Mouse (Mus musculus): Measurements from ENCODE around the gene Cacybp. TPM values are rescaled to one million over a fixed set of nuclear protein-coding genes. Genes with fewer than 3 reads are reported as not detected.

The Cacybp gene
- 10 to 100 TPM; 60.5 to 62.1 TPM for total RNA-seq (2021)

DNA sequence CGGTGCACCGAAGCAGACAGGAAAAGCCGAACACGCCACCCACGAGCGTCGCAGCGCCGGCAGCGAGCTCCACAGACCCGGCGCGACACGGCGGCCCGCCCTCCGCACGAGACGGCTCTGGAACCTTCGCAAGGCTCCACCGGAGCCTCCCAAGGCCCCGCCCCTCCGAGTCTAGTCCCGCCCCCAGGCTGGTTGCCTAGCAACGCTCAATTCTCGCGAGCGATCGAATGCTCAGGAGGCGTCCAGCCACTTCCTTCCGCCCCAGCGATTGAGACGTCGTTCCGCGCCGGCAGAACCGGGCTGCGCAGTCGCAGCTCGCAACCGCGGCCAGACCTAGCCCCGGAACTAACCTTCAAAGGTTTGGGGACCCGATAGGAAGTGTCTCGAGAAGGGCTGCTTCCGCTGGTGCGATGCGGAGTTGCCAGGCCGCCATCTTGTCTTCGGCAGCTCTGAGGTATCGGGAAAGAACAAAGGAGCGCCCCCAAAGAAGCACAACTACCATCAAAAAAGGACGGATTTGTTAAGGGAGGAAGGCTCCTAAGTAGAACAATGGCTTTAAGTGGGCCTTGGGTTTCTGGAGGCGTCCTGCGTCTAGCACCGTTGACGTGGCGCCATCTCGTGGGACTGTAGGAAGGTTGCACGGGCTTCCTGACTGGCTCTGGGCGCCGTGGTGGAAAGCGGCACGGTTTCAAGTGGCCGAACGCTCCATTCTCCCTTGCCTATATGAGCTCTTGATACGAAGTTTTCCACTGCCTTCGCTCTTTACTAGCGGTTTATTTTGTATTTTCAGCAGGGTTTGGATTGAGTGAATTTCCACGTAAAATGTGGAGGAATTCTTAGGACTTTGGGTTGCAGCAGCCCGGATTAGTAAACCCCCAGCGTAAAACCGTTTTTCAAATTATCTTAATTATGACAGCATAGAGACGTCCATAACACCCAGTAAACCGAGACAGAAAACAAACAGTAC lies at the start of gene Cacybp:
Gene Cacybp (minus strand): TSS at position 173 of the 967 bp plus-strand sequence.
- DNase-seq: peak; percentile 100
- intact Hi-C loops (cut with DNase I): loop anchor here (2.0 kb wide), 1 partner anchor 18 kb away; the partner anchor contains the start of gene Mrps14

DNA sequence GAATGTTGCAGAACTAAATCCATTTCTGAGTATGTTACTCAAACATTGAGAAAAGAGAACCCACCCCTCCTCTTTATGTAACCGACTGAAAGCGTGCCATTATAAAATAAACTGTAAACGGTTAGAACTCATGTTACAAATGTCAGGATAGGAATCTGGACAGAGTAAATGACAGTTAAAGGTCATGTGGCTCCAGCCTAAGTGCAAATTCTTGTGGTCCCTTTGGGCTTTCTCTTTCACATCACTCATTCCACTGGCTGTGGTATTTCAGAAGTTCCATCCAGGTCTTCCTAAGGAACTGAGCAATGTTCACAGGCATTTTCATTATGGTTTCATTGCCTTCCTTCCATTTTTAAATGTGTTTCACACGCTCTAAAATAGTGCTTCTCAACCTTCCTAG lies 49.7 kb upstream of the Cacybp start:
- intact Hi-C loops (cut with DNase I): no loop called here

DNA sequence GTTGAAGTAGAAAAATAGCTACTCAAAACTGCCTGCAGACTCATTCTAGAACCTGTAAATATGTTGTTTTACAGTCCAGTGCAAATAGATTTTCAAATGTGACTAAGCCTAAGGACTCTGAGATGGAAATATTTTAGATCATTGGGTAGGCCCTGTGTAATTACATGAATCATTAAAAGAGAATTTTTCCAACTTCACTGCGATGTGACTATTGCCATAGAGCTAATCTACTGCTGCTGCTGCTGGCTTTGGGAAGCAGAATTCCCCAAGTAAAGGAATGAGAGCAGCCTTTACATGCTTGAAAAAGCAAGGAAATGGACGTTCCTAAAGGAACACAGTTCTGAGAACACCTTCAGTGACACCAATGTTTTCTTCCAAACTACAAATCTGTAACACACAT lies 49.2 kb upstream of the Cacybp start:
- no peak for DNase-seq
- intact Hi-C loops (cut with DNase I): no loop called here

More for the DNA sequence above, 49.7 kb upstream of the Cacybp start:
- DNase-seq: no peak

DNA sequence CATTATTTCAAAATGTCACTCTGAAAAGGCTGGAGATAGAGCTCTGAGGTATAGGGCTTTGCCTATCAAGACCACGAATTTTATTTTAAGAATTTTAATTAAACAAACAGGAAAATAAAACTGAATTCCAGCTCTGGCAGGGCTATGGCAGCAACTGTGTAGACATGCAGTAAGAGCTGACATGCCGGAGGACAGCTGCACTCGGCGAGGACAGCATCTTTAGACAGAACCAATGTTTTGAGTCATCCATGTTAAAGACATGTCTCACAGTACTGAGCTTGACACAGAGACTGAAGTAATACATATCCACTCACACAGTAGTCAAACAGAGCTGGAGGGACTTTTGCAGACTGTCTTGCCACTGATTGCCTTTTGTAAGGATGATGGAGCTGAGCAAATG lies 47.9 kb upstream of the Cacybp start:
- no peak for DNase-seq
- intact Hi-C loops (cut with DNase I): no loop called here

DNA sequence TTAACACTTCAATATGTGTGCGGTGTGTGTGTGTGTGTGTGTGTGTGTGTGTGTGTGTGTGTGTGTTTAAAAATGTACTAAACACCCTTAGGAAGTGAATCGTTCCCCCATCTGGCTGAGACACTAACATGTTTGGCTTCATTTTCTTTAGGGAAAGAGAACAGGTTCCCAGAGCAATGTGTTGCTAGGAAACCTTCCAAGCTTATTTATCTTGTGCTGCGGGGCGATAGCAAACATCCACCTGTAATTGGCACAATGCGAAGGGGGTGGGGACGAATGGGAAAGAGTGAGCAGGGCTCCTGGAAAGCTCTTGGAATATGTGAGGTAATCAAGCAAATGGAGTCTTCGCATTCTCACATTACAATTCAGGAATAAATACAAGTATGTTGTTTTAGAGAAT lies 47.2 kb upstream of the Cacybp start:
- no peak for DNase-seq
- intact Hi-C loops (cut with DNase I): no loop called here

DNA sequence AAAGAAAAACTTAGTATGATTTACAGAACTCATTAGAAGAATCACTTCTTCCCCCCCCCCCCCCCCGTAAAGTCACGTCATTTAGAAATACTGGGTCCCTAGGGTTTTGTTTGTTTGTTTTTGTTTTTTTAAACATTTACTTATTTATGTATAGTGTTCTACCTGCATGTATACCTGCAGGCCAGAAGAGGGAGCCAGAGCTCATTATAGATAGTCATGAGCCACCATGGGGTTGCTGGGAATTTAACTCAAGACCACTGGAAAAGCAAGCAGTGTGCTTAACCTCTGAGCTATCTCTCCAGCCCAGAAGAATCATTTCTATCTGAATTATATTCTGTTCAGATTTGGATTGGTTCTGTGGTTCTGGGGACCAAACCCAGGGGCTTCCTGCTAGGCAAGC lies 40.4 kb upstream of the Cacybp start:
- intact Hi-C loops (cut with DNase I): no loop called here
- DNase-seq: no peak

DNA sequence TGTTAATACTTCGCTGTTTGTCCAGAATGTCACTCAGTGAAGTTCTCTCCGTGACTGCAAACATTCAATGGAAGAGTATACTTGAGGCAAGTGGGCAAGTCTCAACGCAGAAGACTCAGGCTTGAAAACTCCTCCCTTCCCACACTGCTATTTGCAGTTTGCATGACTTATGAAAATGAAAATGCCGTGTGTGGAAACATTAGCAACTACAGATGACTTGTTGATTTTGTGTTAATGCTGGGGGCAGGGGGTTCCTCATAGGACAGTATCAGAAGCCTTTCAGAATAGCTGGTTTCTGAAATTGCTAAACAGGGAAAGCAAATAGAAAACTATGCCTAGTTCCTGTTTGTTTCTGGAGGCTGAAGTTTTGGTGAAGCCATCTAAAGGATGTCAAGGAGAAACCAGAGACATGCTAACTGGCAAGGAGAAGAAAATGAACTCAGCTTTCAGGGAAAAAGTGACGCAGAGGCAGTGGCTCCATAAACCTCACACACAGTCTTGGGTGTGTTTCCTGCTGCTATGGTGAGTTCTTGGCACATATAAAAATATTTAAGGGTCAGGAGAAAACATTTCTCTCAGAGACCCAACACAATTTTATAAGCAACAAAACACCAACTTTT lies 38.8 kb upstream of the Cacybp start:
- DNase-seq: no peak
- intact Hi-C loops (cut with DNase I): no loop called here

DNA sequence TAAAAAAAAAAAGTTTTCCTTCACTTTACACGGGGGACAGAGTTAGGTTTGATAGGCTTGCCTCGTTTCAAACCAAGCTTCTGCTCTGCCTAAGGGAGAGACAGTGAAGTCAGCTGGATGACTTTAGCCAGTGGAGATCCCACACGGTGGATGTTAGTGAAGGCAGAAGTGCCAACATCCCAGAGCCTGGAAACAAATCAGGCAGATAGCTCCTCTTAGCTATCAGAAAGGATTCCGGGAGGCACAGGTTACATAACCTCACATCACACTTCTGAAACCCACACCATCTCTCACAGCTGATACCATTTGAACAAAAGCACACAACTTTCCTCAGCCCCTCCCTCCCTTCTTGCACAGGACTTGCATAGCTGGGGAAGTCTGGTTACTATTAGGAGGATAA lies 38.1 kb upstream of the Cacybp start:
- DNase-seq: no peak
- intact Hi-C loops (cut with DNase I): no loop called here

DNA sequence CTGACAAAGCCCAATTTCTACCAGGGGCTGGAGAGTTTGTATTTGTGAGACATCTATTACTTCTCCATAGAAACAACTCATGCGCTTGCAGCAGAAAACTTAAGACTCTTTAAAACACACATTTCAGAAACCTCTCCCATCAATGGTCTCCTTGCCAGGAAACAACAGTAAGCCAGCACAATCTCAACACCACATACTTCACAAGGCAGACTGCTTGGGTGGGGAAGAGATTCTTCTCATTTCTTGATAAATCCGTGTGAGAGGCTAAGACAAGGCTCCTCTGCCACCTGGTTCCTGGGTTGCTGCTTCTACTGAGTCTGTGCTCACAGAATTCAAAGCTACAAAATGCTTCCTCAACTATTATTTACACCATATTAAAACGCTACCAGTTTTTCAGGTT lies 37.1 kb upstream of the Cacybp start:
- no peak for DNase-seq
- intact Hi-C loops (cut with DNase I): no loop called here

DNA sequence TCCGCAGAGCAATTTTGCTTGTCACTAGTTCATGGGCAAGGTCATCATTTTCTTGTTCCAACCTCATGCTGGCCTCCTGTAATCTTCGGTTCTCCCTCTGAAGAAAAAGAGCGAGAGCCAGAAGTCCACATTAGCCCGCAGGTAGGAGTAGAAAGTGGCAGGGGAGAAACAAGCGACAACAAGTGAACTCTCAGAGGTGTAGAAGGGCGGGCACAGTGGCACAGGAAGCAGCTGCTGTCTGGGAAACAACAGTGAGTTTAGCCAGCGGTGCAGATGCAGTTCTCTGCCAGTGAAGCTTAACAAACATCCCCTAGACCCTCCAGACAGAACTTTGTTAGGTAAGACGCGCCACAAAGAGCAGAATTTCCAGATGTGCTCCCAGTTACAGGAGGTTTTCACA lies 34.8 kb upstream of the Cacybp start:
- DNase-seq: no peak
- intact Hi-C loops (cut with DNase I): no loop called here

DNA sequence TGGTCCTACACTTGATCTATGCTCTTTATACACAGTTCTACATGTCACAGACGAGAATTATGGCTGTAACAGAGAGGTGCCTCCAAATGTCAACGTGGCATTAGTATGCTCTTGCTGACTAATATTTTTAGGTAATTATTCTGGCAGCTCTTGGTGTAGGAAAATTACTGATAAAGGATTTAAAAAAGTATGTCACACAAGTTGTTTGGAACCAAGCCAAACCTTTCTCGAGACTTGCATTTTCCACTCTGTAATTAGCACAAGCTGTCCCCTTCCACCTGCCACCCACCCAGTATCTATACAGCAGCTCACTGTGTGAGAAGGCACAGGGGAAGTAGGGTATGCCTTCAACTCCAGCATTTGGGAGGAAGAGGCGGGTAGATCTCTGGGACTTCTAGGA lies 34.2 kb upstream of the Cacybp start:
- no peak for DNase-seq
- intact Hi-C loops (cut with DNase I): no loop called here

DNA sequence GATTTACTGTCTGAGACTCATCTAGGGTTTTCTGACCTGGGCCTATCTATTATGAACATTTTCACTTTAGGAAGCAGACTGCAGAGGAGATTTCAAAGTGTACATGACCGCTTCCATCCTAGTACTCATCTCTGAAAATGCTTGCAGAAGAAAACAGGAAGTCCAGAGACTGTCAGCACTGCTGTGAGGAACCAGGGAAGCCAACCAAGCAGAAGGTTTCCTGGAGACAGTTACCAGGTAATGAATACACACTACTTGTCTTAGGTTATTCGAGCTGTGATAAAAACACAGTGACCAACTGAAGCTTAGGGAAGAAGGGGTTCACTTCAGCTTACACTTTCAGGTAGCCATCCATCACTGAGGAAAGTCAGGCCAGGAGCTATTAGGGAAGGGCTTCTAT lies 33.3 kb upstream of the Cacybp start:
- intact Hi-C loops (cut with DNase I): no loop called here
- no peak for DNase-seq

DNA sequence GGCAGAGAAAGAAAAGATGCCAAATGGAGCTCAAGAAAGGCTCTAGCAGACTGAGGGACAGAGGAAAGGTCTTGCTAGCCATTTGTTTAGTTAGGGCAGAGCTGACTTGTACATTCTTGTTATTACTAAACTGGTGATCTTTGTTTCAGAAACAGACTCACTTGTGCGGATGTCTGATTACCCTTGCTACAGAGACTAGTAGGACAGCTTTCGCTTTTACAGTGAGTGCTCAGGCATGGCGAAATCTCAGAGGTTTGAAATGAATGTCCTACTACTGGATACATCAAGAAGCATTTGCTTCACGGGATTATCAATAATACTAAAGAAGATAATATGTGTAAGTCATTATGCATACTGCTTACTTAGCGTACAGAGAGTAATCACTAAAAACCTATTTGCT lies 32.0 kb upstream of the Cacybp start:
- no peak for DNase-seq
- intact Hi-C loops (cut with DNase I): no loop called here

DNA sequence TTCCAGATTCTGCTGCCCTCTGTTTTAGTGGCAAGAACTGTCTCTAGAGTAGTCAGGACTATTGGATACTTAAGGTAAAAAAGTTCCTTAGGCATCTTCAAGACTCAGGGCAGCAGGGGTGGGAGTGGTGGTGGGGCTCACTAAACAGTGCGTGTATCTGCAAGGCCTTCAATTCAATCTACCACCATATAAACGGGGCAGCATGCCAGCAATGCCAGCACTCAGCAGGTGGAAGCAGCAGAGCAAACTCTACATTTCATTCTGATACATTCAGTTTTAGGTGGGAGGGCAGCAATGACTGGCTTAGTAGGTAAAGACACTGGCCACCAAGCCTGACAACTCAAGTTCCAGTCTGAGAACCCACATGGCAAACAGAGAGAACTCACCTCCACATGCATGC lies 27.4 kb upstream of the Cacybp start:
- DNase-seq: no peak
- intact Hi-C loops (cut with DNase I): no loop called here

DNA sequence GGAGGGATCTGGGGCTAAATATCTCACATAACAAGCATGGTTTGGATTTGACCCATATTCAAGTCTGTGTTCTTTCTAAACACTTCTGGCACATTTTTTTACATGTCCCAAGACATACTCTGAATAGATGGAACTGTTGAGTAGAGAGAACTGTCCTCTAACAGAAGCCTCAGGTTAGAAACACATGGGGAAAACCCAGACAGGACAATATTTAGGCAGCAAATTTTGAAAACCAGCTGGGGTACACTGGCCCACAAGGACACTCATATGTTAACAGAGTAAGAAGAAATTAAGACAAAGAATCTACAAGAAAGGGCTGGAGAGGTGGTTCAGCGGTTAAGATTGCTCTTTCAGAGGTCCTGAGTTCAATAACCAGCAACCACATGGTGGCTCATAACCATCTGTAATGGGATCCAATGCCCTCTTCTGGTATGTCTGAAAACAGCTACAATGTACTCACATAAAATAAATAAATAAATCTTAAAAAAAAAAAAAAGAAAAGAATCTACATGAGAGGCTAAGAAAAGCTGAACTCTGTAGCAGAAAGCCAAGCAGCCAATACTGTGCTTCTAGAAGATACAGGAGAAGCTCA lies 26.3 kb upstream of the Cacybp start:
- no peak for DNase-seq
- intact Hi-C loops (cut with DNase I): loop anchor here (10.0 kb wide), 1 partner anchor 476 kb away; no protein-coding TSS in a partner anchor

DNA sequence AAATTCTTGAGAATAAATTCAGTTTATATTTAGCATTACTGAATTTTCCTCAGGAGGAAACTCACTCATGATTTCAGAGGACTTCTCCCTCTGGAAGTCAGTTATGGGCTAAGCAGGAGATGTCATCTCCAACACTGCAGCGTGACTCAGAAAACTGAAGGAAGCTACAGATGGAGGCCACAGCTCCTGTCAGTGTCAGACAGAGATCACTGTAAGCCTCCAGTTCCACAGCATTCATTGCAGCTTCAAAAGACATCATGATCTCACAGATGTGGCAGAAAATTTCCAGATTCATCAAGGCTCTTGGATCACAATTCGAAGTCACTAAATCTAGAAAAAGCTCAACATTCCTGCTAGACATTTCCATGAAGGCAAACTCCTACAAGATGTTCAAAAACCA lies 25.3 kb upstream of the Cacybp start:
- no peak for DNase-seq
- intact Hi-C loops (cut with DNase I): loop anchor here (10.0 kb wide), 1 partner anchor 477 kb away; no protein-coding TSS in a partner anchor

DNA sequence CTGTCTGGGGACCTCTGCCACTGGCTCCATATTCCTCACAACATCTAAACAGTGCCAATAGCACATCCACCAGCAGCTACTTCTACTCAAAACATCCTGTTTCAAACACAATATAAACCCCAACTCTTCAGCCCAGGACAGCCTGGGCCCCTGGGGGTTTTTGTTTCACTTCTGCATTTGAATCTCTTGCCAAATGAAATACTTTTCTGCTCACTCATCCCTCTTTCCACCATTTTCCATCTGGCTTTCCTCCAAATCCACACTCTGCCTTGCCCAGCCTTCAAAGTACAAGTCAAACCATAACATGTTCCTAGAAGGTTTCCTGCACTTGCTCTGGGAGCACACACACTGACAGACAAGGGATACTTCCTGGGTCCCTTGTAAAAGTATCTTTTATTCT lies 21.2 kb upstream of the Cacybp start:
- intact Hi-C loops (cut with DNase I): loop anchor here (10.0 kb wide), 1 partner anchor 481 kb away; no protein-coding TSS in a partner anchor
- DNase-seq: peak; percentile 48 to 55

DNA sequence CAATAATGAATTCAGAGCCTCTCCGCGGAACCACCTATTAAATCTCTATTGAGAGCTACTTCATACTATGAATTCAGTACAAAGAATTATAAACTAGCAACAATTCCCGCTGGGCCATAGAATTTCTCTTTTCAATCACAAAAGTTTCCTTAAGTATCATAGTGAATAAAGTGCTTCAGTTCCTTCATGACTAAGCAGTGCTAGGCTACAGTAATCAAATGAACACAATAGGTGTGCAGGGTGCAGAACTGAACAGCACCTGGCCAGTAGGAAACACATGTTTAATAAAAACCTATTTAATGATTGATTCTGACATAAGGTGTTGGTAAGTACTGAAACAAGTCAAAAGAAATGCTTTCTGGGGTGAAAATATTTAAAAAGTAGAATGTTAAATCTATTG lies 19.4 kb upstream of the Cacybp start:
- intact Hi-C loops (cut with DNase I): loop anchor here (10.0 kb wide), 1 partner anchor 483 kb away; no protein-coding TSS in a partner anchor
- DNase-seq: no peak

DNA sequence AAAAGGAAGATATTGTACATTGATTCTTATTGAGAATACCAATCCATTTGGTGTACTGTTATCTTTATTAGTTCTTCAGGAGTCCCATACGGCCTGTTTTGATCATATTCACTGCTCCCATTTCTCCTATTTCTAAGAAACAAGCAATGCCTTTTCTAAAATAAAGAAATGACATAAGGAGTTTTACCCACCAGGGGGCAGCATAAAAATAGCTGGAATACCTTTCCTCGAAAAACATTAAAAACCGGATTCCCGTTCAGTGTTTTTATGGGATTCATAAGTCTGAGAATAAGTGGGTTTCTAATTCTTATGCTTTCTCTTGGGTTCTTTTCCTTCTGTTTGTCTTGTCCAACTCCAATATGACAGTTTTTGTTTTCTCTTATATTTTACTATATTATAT lies 18.3 kb upstream of the Cacybp start:
- intact Hi-C loops (cut with DNase I): loop anchor here (1.0 to 10.0 kb wide), 2 partner anchors 146 to 484 kb away; no protein-coding TSS in a partner anchor
- DNase-seq: peak in 1 of 2 experiments; percentile 72

DNA sequence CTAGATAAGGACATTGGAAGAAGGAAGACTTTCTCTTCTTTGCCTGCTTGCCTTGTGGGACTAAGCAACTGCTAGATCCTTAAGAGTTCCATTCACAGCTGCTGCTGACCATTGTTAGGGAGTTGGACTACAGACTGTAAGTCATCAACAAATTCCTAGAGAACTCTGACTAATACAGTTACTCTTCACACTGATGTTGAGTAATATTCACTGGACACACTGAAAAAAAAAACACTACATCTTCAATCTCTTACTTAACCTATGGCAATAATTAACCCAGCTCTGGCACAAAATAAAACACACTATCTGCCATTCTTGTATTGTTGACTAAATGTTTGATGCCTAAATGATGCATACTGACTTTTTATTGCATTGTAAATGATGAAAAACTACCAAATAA lies 15.2 kb upstream of the Cacybp start:
- DNase-seq: no peak
- intact Hi-C loops (cut with DNase I): no loop called here

DNA sequence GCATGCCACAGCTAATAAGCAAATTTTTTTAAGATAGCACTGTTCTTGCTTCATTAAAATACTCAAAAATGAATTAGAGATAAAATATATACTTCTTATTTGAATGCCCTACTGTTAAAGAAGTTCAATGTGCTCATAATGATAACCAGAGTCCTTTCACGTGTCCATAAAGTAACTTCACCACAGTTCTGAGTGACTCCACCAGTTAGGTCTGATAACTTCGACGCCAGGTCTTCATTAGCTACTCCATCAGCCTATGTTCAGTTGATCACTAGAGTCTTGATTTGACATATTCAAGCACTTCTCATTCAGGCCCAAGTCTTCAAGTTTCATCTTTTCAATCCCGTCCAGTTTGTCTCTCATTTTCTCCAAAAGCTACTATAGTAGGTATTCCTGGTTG lies 14.5 kb upstream of the Cacybp start:
- DNase-seq: no peak
- intact Hi-C loops (cut with DNase I): no loop called here
